Mouse (Mus musculus) brain, adult 2 months (tissue): Measurements from ENCODE around the gene Slc17a6.

ENCODE experiments used
- DNase-seq: peaks from one replicate; pipeline ENCODE4 v3.0.0; 2011; ENCODE audit warnings: low read depth, low spot score

The Slc17a6 gene

GRCm38 (mm10) chr7:51621694-51622145, at the start of gene Slc17a6:
Gene Slc17a6, plus strand, starts transcription at chr7:51622006.
- peak; percentile 54 for DNase-seq

GRCm38 (mm10) chr7:51600021-51600420, 21.8 kb upstream of the Slc17a6 start:
- peak; percentile 73 for DNase-seq

GRCm38 (mm10) chr7:51603741-51604140, 18.1 kb upstream of the Slc17a6 start:
- DNase-seq, result peak; percentile 23

GRCm38 (mm10) chr7:51614404-51614803, 7.4 kb upstream of the Slc17a6 start:
- peak; percentile 61 for DNase-seq

- DNase-seq, result peak; percentile 79
These were observed 3.9 kb upstream of the Slc17a6 start for GRCm38 (mm10) chr7:51617941-51618340.

GRCm38 (mm10) chr7:51618412-51618811, 3.4 kb upstream of the Slc17a6 start:
- DNase-seq, result no peak

GRCm38 (mm10) chr7:51619977-51620376, 1.8 kb upstream of the Slc17a6 start:
- DNase-seq, result no peak

GRCm38 (mm10) chr7:51622196-51622595, 390 bp downstream of the Slc17a6 start:
- peak; percentile 49 for DNase-seq

- no peak for DNase-seq
These were observed 860 bp downstream of the Slc17a6 start for GRCm38 (mm10) chr7:51622666-51623065.

- no peak for DNase-seq
These were observed 2.6 kb downstream of the Slc17a6 start for GRCm38 (mm10) chr7:51624336-51624897.

- peak; percentile 22 for DNase-seq
These were observed 3.4 kb downstream of the Slc17a6 start for GRCm38 (mm10) chr7:51625161-51625560.

GRCm38 (mm10) chr7:51625591-51626255, 3.9 kb downstream of the Slc17a6 start:
- DNase-seq, result no peak

- no peak for DNase-seq
These were observed 4.7 kb downstream of the Slc17a6 start for GRCm38 (mm10) chr7:51626451-51627000.

- DNase-seq, result peak; percentile 26
These were observed 5.3 kb downstream of the Slc17a6 start for GRCm38 (mm10) chr7:51627001-51627631.

GRCm38 (mm10) chr7:51627666-51628065, 5.9 kb downstream of the Slc17a6 start:
- peak; percentile 7 for DNase-seq

GRCm38 (mm10) chr7:51628349-51628748, 6.5 kb downstream of the Slc17a6 start:
- DNase-seq, result peak; percentile 28

GRCm38 (mm10) chr7:51629206-51629605, 7.4 kb downstream of the Slc17a6 start:
- DNase-seq, result peak; percentile 5

GRCm38 (mm10) chr7:51631171-51631570, 9.4 kb downstream of the Slc17a6 start:
- DNase-seq, result no peak

- no peak for DNase-seq
These were observed 10.9 kb downstream of the Slc17a6 start for GRCm38 (mm10) chr7:51632543-51633229.

GRCm38 (mm10) chr7:51633230-51633844, 11.5 kb downstream of the Slc17a6 start:
- DNase-seq, result no peak

GRCm38 (mm10) chr7:51657152-51657551, 35.3 kb downstream of the Slc17a6 start:
- DNase-seq, result no peak
